ENCODE assay signal across 9 mouse cellular contexts in genomic region chr10:111519620-111520370, GRCm38 (mm10). TPM values are rescaled to one million over a fixed set of nuclear protein-coding genes. Genes with fewer than 3 reads are reported as not detected.
DNase-seq lines count a peak whose midpoint lies in the region; ATAC-seq lines count a peak whose summit lies in the region.
"Had no signal": no experiment of that assay in that cellular context is flagged by ENCODE, and none has a peak within 500 bp of the region (broad histone marks: within the 10 kb centered on the region; RNA-seq: fewer than 3 reads in every experiment).

No protein-coding gene starts in this region.

- no peak overlapping the region for H3K27ac ChIP-seq in liver, embryonic 15.5 days (replicated peaks)

- no peak overlapping the region for H3K4me3 ChIP-seq in liver, embryonic 15.5 days (replicated peaks)
- H3K4me3 ChIP-seq: myocyte had no signal

- no peak for ATAC-seq in liver, embryonic 15.5 days (ENCODE audit: insufficient read depth)

- no peaks in the 10 kb centered on the region for H3K9me3 ChIP-seq in liver, embryonic 15.5 days (replicated peaks)

- peaks cover 26% of the 10 kb centered on the region; the same call in 1 of the 2 replicates for H3K4me1 ChIP-seq in liver, embryonic 15.5 days (replicated peaks)

- H3K4me2 ChIP-seq in liver, embryonic 15.5 days, result peak overlapping the region; percentile 29; the same call in 1 of the 2 replicates

- H3K9ac ChIP-seq in liver, embryonic 15.5 days, result no peak overlapping the region

- WGBS in liver, embryonic 15.5 days (ENCODE audit: insufficient replicate concordance), result 41% methylated on average over 24 of the region's 24 CpGs

- intact Hi-C loops in heart, postnatal 10 days (cut with DNase I), result loop anchor here (2.0 kb wide), 1 partner anchor 55 kb away; no protein-coding TSS in a partner anchor

- H3K36me3 ChIP-seq in liver, embryonic 15.5 days (replicated peaks), result no peaks in the 10 kb centered on the region

- DNase-seq in heart, adult 11 months, result peak; percentile 97
- no peak for DNase-seq in heart, adult 8-10 months (ENCODE audit: low spot score)
- peak; percentile 80 to 83 for DNase-seq in cerebellum, postnatal 14 days
- peak; percentile 71 to 79 for DNase-seq in heart, postnatal 10 days
- DNase-seq in spleen, postnatal 10 days (ENCODE audit: low spot score in 2 of 2), result no peak
- no peak for DNase-seq in layer of hippocampus, adult 8-10 months (ENCODE audit: low spot score in 2 of 2)
- no peak for DNase-seq in thymus, postnatal 10 days (ENCODE audit: low spot score in 2 of 2)

- H3K27me3 ChIP-seq in liver, embryonic 15.5 days, result peaks cover 7% of the 10 kb centered on the region

RNA-seq across cellular contexts. Expression of gene Phlda1, which starts 13.7 kb away (rescaled TPM):
- 10 to 100 TPM; 10.5 to 18.1 (median 12.4) TPM for total RNA-seq in heart, adult 8-10 months (2022)
- 10 to 100 TPM; 16.9 to 20.8 TPM for total RNA-seq in heart, postnatal 10 days (2021)
- polyA plus RNA-seq in liver, embryonic 15.5 days (2015; fragmentation: Nextera tagmentation; extraction: Ambion mirVana), result 4.2 and 4.8 TPM in 2 replicates
- 10 to 100 TPM; 18.7 to 22.0 (median 20.2) TPM for total RNA-seq in layer of hippocampus, adult 8-10 months (2022)

RNA-seq across cellular contexts. Expression of gene Nap1l1, which starts 46.8 kb away (rescaled TPM):
- 10 to 100 TPM; 59.4 to 73.3 (median 66.5) TPM for total RNA-seq in heart, adult 8-10 months (2022)
- total RNA-seq in heart, postnatal 10 days (2021), result 10 to 100 TPM; 82.6 to 85.2 TPM
- 69.6 and 83.5 TPM in 2 replicates for polyA plus RNA-seq in liver, embryonic 15.5 days (2015; fragmentation: Nextera tagmentation; extraction: Ambion mirVana)
- total RNA-seq in layer of hippocampus, adult 8-10 months (2022), result 100 to 1,000 TPM; 154 to 164 (median 156) TPM

Comparison
In these comparisons a context has a peak if more than half of its experiments do, and no peak if none do; other contexts are left out.
1. DNase-seq: peak in heart, adult 11 months (single experiment), cerebellum, postnatal 14 days (2 of 2) and heart, postnatal 10 days (2 of 2); none in heart, adult 8-10 months (single experiment), spleen, postnatal 10 days (0 of 2), layer of hippocampus, adult 8-10 months (0 of 2) and thymus, postnatal 10 days (0 of 2).